Mouse (Mus musculus): ENCODE results near the gene Sycp2. TPM values are rescaled to one million over a fixed set of nuclear protein-coding genes. Genes with fewer than 3 reads are reported as not detected.

The Sycp2 gene
- polyA plus RNA-seq (2015; fragmentation: Nextera tagmentation; extraction: Ambion mirVana): 0.10 and 0.15 TPM in 2 replicates

DNA sequence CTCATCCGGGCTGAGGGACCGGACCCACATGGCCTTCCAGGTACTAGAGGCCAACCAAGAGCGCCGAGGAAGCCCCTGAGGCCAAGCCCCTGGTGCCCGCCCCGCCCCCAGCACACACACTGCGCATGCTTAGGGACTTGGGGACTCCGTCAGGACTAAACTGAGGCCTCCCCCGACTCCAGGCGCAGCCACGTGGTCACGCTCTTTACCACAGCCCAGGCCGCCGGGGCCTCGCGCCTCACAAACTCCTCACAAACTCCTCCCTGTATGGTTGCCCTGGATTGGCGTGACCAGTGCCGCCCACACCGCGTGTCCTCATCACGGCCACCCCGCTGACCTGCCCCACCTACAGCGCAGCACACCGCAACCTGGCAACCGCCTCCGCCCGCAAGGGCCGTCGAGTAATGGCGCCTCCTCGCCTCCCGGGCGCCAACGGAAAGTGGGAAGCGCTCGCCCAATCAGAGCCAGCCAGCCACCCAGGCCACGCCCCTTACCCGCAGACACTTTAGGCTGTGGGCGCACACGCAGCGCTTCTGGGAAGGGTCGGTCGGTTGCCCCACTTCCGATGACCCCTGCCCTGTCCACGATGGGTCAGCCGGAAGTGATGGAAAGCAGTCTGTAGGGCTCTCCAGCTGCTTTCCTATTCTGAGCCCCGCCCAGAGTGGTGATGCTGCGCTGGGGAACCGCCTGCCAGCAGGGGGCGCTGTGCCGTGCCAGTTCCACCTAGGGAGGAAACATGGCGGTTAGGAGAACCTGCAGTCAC lies at the start of gene Sycp2:
Sycp2 (minus strand) TSS at position 633 of the 763 bp plus-strand sequence.
- Histone ChIP-seq H3K27me3 (replicated peaks; ENCODE audit: insufficient read depth, low read length) (0 out of 2 replicates have a peak, but pooled peaks cover 2% of the 10 kb centered on the region), H3K9me3 (ENCODE audit: low read length) (no peaks in the 10 kb centered on the region), H3K4me1 (ENCODE audit: insufficient read depth, low read depth, low read length) (no peaks in the 10 kb centered on the region; the same call in 1 of the 2 replicates), H3K4me2 (replicated peaks; ENCODE audit: low read depth, low read length) (no peak within 1 kb of the TSS), H3K36me3 (ENCODE audit: insufficient read depth, low read length) (no peaks in the 10 kb centered on the region), H3K27ac (ENCODE audit: low read length) (no peak within 1 kb of the TSS), H3K4me3 (ENCODE audit: low read depth, low read length) (no peak within 1 kb of the TSS), H3K9ac (replicated peaks; ENCODE audit: low read depth) (no peak within 1 kb of the TSS)
- ATAC-seq (peak; percentile 26; the same call in 1 of the 2 replicates), DNase-seq (ENCODE audit: low spot score) (no peak)
- WGBS: 85% methylated on average over 50 of the region's 52 CpGs
- TF ChIP-seq CTCF (IDR thresholded peaks at IDR 0.05) (peak; percentile 44), EP300 (IDR thresholded peaks at IDR 0.05) (no peak)

DNA sequence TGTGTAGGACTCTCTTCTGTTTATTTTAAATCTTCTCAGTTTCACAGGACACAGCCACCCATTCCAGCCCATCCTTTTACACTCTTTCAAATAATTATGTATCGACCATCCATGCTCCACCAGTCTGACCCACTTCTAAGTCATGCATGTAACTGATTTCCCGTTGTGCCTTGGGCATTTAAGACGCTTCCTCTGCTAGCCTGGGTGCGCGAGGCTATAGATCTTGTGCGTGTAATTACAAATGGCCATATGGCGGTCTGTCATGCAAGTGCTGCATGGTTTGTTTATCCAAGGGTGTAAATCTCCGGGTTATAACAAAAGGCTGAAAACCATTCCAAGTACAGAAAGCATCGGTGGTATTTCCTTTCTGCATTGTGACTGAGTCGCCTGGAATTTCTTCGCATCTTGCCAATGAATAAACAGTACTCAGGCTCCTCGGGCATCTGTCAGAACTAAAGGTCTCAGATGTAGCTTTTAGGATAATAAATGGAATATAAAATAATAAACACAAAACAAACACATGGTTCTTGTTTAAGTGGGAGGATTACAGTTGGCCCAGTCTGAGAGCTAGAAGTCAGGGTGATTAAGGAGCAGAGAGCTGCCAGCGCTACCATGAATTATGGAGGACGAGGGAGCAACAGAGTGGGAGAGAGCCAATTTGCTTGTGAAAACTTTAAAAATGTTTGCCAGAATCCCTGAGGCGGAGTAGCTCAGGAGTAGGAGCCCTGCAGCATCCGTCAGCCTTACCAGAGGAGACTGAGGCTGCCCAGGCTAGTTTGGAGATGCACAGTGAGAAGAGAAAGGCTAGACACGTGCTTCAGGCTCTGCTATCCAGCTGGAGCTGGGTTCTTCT lies 47.4 kb upstream of the Sycp2 start:
- Histone ChIP-seq H3K9ac (replicated peaks; ENCODE audit: low read depth) (no peak overlapping the region), H3K36me3 (ENCODE audit: insufficient read depth, low read length) (no peaks in the 10 kb centered on the region), H3K27ac (ENCODE audit: low read length) (no peak overlapping the region), H3K4me3 (ENCODE audit: low read depth, low read length) (no peak overlapping the region), H3K9me3 (ENCODE audit: low read length) (no peaks in the 10 kb centered on the region), H3K4me1 (ENCODE audit: insufficient read depth, low read depth, low read length) (peaks cover 4% of the 10 kb centered on the region; the same call in 1 of the 2 replicates), H3K27me3 (replicated peaks; ENCODE audit: insufficient read depth, low read length) (no peaks in the 10 kb centered on the region), H3K4me2 (replicated peaks; ENCODE audit: low read depth, low read length) (no peak overlapping the region)
- DNase-seq (ENCODE audit: low spot score) (peak; percentile 44), ATAC-seq (peak; percentile 73)
- TF ChIP-seq CTCF (IDR thresholded peaks at IDR 0.05) (no peak), EP300 (IDR thresholded peaks at IDR 0.05) (peak; percentile 70)
- WGBS: 25% methylated on average over 17 of the region's 17 CpGs

GRCm38 (mm10) chr2:178450961-178451360 lies 43.5 kb upstream of the Sycp2 start:
- no peak overlapping the region for H3K4me2 ChIP-seq (replicated peaks; ENCODE audit: low read depth, low read length)
- no peak overlapping the region for H3K27ac ChIP-seq (ENCODE audit: low read length)
- peaks cover 4% of the 10 kb centered on the region; the same call in 1 of the 2 replicates for H3K4me1 ChIP-seq (ENCODE audit: insufficient read depth, low read depth, low read length)
- DNase-seq (ENCODE audit: low spot score): no peak
- no peaks in the 10 kb centered on the region for H3K36me3 ChIP-seq (ENCODE audit: insufficient read depth, low read length)
- WGBS: 64% methylated on average over 10 of the region's 10 CpGs
- no peak overlapping the region for H3K9ac ChIP-seq (replicated peaks; ENCODE audit: low read depth)
- no peak overlapping the region for H3K4me3 ChIP-seq (ENCODE audit: low read depth, low read length)
- no peak for TF ChIP-seq EP300 (IDR thresholded peaks at IDR 0.05)
- TF ChIP-seq CTCF (IDR thresholded peaks at IDR 0.05): no peak
- ATAC-seq: no peak
- H3K27me3 ChIP-seq (replicated peaks; ENCODE audit: insufficient read depth, low read length): no peaks in the 10 kb centered on the region
- H3K9me3 ChIP-seq (ENCODE audit: low read length): no peaks in the 10 kb centered on the region

DNA sequence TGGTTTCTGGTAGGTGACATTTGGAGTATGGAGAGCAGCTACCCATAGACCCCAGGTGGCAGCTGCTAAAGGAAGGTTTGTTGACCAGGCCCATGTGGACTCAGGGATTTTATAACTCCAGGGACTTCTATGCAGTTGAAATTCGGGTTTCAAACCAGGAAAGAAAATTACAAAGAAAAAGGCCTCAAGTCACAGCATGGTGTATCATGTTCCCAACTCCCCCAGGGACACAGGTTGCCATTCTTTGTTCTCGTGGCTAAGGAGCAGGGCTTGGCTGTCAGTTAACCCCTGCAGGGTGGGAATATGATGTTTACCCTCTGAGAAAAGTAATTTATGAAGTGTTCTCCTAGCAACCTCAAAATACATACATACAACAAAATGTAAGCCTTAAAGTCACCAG lies 42.8 kb upstream of the Sycp2 start:
- TF ChIP-seq CTCF (IDR thresholded peaks at IDR 0.05) (no peak), EP300 (IDR thresholded peaks at IDR 0.05) (no peak)
- WGBS: 31% methylated on average over 2 of the region's 2 CpGs
- DNase-seq (ENCODE audit: low spot score) (no peak), ATAC-seq (no peak)
- Histone ChIP-seq H3K36me3 (ENCODE audit: insufficient read depth, low read length) (no peaks in the 10 kb centered on the region), H3K9me3 (ENCODE audit: low read length) (no peaks in the 10 kb centered on the region), H3K27ac (ENCODE audit: low read length) (no peak overlapping the region), H3K4me2 (replicated peaks; ENCODE audit: low read depth, low read length) (no peak overlapping the region), H3K4me1 (ENCODE audit: insufficient read depth, low read depth, low read length) (peaks cover under 1% of the 10 kb centered on the region; the same call in 1 of the 2 replicates), H3K4me3 (ENCODE audit: low read depth, low read length) (no peak overlapping the region), H3K9ac (replicated peaks; ENCODE audit: low read depth) (no peak overlapping the region), H3K27me3 (replicated peaks; ENCODE audit: insufficient read depth, low read length) (no peaks in the 10 kb centered on the region)

DNA sequence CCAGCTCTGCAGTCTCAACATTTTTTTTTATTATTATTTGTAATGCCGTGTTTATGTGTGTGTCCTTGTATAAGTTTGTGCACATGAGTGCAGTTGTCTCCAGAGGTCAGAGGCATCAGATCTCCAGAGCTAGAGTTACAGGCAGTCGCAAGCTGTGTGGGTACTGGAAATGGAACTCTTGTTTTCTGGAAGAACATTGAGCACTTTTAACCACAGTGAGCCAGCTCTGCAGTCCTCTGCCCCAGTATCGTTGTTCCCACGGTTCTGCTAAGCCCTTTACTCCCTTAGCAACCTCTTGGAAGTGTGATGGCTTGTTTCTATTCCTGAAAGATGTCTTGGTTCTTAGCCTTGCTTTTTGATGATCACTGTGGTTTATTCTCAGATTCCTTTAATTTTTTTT lies 41.9 kb upstream of the Sycp2 start:
- H3K4me1 ChIP-seq (ENCODE audit: insufficient read depth, low read depth, low read length): no peaks in the 10 kb centered on the region
- no peak for DNase-seq (ENCODE audit: low spot score)
- no peak overlapping the region for H3K4me3 ChIP-seq (ENCODE audit: low read depth, low read length)
- no peaks in the 10 kb centered on the region for H3K36me3 ChIP-seq (ENCODE audit: insufficient read depth, low read length)
- H3K27ac ChIP-seq (ENCODE audit: low read length): no peak overlapping the region
- ATAC-seq: no peak
- H3K4me2 ChIP-seq (replicated peaks; ENCODE audit: low read depth, low read length): no peak overlapping the region
- H3K9ac ChIP-seq (replicated peaks; ENCODE audit: low read depth): no peak overlapping the region
- no peaks in the 10 kb centered on the region for H3K9me3 ChIP-seq (ENCODE audit: low read length)
- no peaks in the 10 kb centered on the region for H3K27me3 ChIP-seq (replicated peaks; ENCODE audit: insufficient read depth, low read length)
- TF ChIP-seq EP300 (IDR thresholded peaks at IDR 0.05) (no peak), CTCF (IDR thresholded peaks at IDR 0.05) (no peak)
- 76% methylated on average over 4 of the region's 4 CpGs for WGBS

DNA sequence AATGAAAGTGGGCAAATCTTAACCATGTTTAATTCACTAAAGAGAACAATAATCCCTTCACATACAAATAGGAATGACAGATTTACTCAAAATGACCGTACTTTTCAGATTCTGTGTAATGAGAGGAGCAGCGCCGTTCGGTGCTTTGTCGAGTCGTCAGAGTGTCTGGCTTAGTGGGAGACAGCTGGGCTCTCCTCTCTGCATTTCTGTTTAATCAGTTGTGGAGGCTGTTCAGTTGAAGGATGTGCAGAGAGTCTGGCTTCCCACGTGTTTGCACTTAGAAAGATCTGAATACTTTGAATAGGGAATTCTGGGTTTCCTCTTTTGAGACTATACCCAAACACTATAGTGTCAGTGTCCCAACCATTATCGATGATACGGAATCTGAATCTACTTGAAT lies 29.8 kb upstream of the Sycp2 start:
- no peak overlapping the region for H3K4me2 ChIP-seq (replicated peaks; ENCODE audit: low read depth, low read length)
- ATAC-seq (no peak), DNase-seq (ENCODE audit: low spot score) (no peak)
- no peak overlapping the region for H3K27ac ChIP-seq (ENCODE audit: low read length)
- H3K4me3 ChIP-seq (ENCODE audit: low read depth, low read length): no peak overlapping the region
- no peak overlapping the region for H3K9ac ChIP-seq (replicated peaks; ENCODE audit: low read depth)
- no peak for TF ChIP-seq EP300 (IDR thresholded peaks at IDR 0.05)
- no peak for TF ChIP-seq CTCF (IDR thresholded peaks at IDR 0.05)
- H3K27me3 ChIP-seq (replicated peaks; ENCODE audit: insufficient read depth, low read length): no peaks in the 10 kb centered on the region
- no peaks in the 10 kb centered on the region for H3K4me1 ChIP-seq (ENCODE audit: insufficient read depth, low read depth, low read length)
- no peaks in the 10 kb centered on the region for H3K9me3 ChIP-seq (ENCODE audit: low read length)
- WGBS: 58% methylated on average over 9 of the region's 9 CpGs
- H3K36me3 ChIP-seq (ENCODE audit: insufficient read depth, low read length): no peaks in the 10 kb centered on the region
